Mouse (Mus musculus) hindbrain, postnatal 0 days (tissue): ENCODE results near the gene Cycs. TPM values are rescaled to one million over a fixed set of nuclear protein-coding genes. Genes with fewer than 3 reads are reported as not detected.

Experiments
- ATAC-seq: fragments of 200-750 bp; cut with Nextera tagmentation; 2 replicates; pipeline ENCODE4 v1.8.0; 2017; ENCODE audit warnings: mild to moderate bottlenecking, moderate TSS enrichment, moderate library complexity
- DNase-seq: peaks from one replicate; pipeline ENCODE4 v3.0.0-alpha.2; 2015; ENCODE audit warnings: low spot score
- H3K27ac ChIP-seq: fragments of 300-500 bp; sonication (generic); 2 replicates; pipeline ENCODE4 v1.5.1; 2014; ENCODE audit warnings: mild to moderate bottlenecking
- H3K27me3 ChIP-seq: fragments of 300-500 bp; sonication (generic); 2 replicates; pipeline ENCODE4 v1.6.1; 2014; ENCODE audit warnings: low read length, mixed read lengths; ENCODE audit not compliant: insufficient read depth
- H3K36me3 ChIP-seq: fragments of 300-500 bp; sonication (generic); 2 replicates; pipeline ENCODE4 v1.6.1; 2014; ENCODE audit warnings: low read length, mixed read lengths; ENCODE audit not compliant: insufficient read depth
- H3K4me1 ChIP-seq: fragments of 300-500 bp; sonication (generic); 2 replicates; pipeline ENCODE4 v1.6.1; 2014; ENCODE audit warnings: antibody characterized with exemption, low read length, mixed read lengths; ENCODE audit not compliant: insufficient read depth
- H3K4me2 ChIP-seq: fragments of 300-500 bp; sonication (generic); 2 replicates; pipeline ENCODE4 v1.6.1; 2014; ENCODE audit warnings: low read depth, mild to moderate bottlenecking, low read length, moderate library complexity, mixed read lengths
- H3K4me3 ChIP-seq: fragments of 300-500 bp; sonication (generic); 2 replicates; pipeline ENCODE4 v1.5.1; 2014; ENCODE audit warnings: low read length
- H3K9ac ChIP-seq: fragments of 300-500 bp; sonication (generic); replicated peaks from 2 replicates; pipeline ENCODE4 v1.6.1; 2014; ENCODE audit warnings: mild to moderate bottlenecking, low read length, moderate library complexity, mixed read lengths
- H3K9me3 ChIP-seq: fragments of 300-500 bp; sonication (generic); 2 replicates; pipeline ENCODE4 v1.6.1; 2016; ENCODE audit warnings: low read length, mixed read lengths
- CTCF ChIP-seq: IDR thresholded peaks from 2 replicates; pipeline ENCODE4 v1.5.1; 2016; ENCODE audit warnings: antibody characterized with exemption, control low read depth, low read depth
- WGBS: fragments of 180-500 bp; shearing (Covaris S2); extraction: QIAGEN DNeasy Blood & Tissue Kit; methylation state at CpG from one replicate; pipeline ENCODE4 v1.1.7; 2014; 5-methylcytosine and 5-hydroxymethylcytosine counted together
- polyA plus RNA-seq: library from polyadenylated mRNA; unstranded; fragments of >200 nt; fragmentation: Nextera tagmentation; extraction: Ambion mirVana; gene quantifications from 2 replicates; pipeline ENCODE4 v1.2.1, GENCODE M21; 2015
- total RNA-seq: library from RNA; depleted of rRNA; stranded (reverse); fragments of >200 nt; gene quantifications from 2 replicates; pipeline ENCODE4 v1.2.3, GENCODE M21; 2014

Gene Cycs
- total and polyA plus RNA-seq, 2 experiments from 2014 or later = 25.6 to 94.0 TPM

- DNase-seq = no peak
- no peak for ATAC-seq
Observed at GRCm38 (mm10) chr6:50590234-50590633, 23.9 kb upstream of the Cycs start.

DNA sequence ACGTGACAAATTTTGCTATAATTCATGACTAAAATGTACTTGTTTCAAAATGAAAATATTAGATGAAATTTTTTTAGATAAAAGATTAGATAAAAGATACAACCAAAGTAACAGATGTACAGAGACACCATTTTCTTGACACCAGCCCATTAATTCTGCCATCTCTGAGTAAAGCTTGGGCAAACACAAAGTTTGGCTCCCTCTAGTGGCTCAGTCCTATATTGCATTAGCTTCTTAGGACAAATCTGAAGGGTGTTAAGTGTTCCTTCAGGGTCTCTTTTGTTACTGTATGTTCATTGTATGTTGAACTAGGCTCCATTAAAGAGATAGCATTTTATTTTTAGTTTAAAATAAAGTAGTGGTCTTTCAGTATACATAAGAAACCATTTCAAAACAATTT is 21.9 kb upstream of the Cycs start:
- H3K4me2 ChIP-seq = no peak overlapping the region
- H3K27ac ChIP-seq = no peak overlapping the region
- no peaks in the 10 kb centered on the region for H3K27me3 ChIP-seq
- H3K9me3 ChIP-seq = no peaks in the 10 kb centered on the region
- TF ChIP-seq CTCF = peak; percentile 85
- H3K9ac ChIP-seq = no peak overlapping the region
- H3K4me1 ChIP-seq = no peaks in the 10 kb centered on the region
- H3K36me3 ChIP-seq = no peaks in the 10 kb centered on the region
- DNase-seq (peak; percentile 87), ATAC-seq (no peak)
- H3K4me3 ChIP-seq = no peak overlapping the region
- WGBS = 89% methylated on average over 1 of the region's 1 CpGs

More at GRCm38 (mm10) chr6:50590234-50590633, 23.9 kb upstream of the Cycs start:
- Histone ChIP-seq H3K27ac (no peak overlapping the region), H3K4me1 (no peaks in the 10 kb centered on the region), H3K4me3 (no peak overlapping the region), H3K4me2 (no peak overlapping the region), H3K9ac (no peak overlapping the region), H3K36me3 (no peaks in the 10 kb centered on the region), H3K27me3 (no peaks in the 10 kb centered on the region), H3K9me3 (no peaks in the 10 kb centered on the region)
- WGBS = 93% methylated on average over 3 of the region's 3 CpGs
- TF ChIP-seq CTCF = no peak

GRCm38 (mm10) chr6:50587412-50587811 is 21.1 kb upstream of the Cycs start:
- Histone ChIP-seq H3K9ac (no peak overlapping the region), H3K4me1 (no peaks in the 10 kb centered on the region), H3K36me3 (no peaks in the 10 kb centered on the region), H3K4me3 (no peak overlapping the region), H3K27me3 (no peaks in the 10 kb centered on the region), H3K4me2 (no peak overlapping the region), H3K9me3 (no peaks in the 10 kb centered on the region), H3K27ac (no peak overlapping the region)
- TF ChIP-seq CTCF = no peak
- ATAC-seq (no peak), DNase-seq (no peak)
- 91% methylated on average over 2 of the region's 2 CpGs for WGBS

DNA sequence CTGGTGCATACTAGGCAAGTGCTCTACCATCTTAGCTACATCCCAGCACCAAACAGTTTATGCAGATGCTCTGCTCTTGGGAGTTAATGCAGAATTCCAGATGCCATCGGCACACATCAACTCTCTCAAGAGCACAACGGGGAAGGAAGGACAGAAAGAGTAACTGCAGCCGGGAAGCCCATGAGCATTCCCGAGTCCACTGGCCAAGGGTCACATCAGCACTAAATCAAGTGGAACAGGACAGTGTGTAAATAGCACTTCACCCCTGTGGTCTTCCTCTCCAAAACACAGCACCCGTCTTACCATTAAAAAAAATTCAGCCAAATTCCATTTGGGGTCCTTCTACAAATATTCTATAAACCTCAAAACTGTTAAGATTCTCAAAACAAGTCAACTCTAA is 20.0 kb upstream of the Cycs start:
- ATAC-seq (no peak), DNase-seq (no peak)
- Histone ChIP-seq H3K36me3 (no peaks in the 10 kb centered on the region), H3K9me3 (no peaks in the 10 kb centered on the region), H3K4me2 (no peak overlapping the region), H3K27ac (no peak overlapping the region), H3K9ac (no peak overlapping the region), H3K27me3 (no peaks in the 10 kb centered on the region), H3K4me1 (no peaks in the 10 kb centered on the region), H3K4me3 (no peak overlapping the region)
- no peak for TF ChIP-seq CTCF
- 89% methylated on average over 5 of the region's 5 CpGs for WGBS

DNA sequence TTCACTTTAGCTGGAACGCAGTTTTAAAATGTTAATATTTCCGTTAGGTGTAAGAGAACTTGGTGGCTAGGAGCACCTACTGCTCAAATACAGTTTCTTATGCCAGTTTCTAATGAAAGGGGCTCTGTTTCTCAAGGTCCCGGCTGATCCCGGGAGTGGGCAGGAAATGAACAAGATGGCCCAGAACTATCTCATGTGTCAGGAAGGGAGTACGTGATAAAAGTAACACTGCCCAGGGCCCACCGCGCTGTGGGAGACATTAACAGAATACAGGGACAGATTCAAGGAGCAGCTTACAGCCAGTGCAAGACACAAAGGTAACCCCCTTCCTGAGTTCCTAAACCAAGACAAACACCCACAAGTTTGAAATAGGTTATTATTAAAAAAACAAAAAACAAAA is 19.4 kb upstream of the Cycs start:
- Histone ChIP-seq H3K4me1 (no peaks in the 10 kb centered on the region), H3K27me3 (no peaks in the 10 kb centered on the region), H3K9ac (no peak overlapping the region), H3K4me3 (no peak overlapping the region), H3K27ac (no peak overlapping the region), H3K9me3 (no peaks in the 10 kb centered on the region), H3K36me3 (no peaks in the 10 kb centered on the region), H3K4me2 (no peak overlapping the region)
- no peak for TF ChIP-seq CTCF
- ATAC-seq (no peak), DNase-seq (no peak)
- WGBS = 85% methylated on average over 7 of the region's 7 CpGs

GRCm38 (mm10) chr6:50571661-50572060 is 5.3 kb upstream of the Cycs start:
- H3K4me1 ChIP-seq = 0 out of 2 replicates have a peak, but pooled peaks cover 3% of the 10 kb centered on the region
- DNase-seq = peak; percentile 27
- no peaks in the 10 kb centered on the region for H3K9me3 ChIP-seq
- no peaks in the 10 kb centered on the region for H3K27me3 ChIP-seq
- TF ChIP-seq CTCF = no peak
- H3K9ac ChIP-seq = no peak overlapping the region
- H3K4me3 ChIP-seq = no peak overlapping the region
- no peak overlapping the region for H3K27ac ChIP-seq
- no peak overlapping the region for H3K4me2 ChIP-seq
- no peaks in the 10 kb centered on the region for H3K36me3 ChIP-seq
- ATAC-seq = no peak
- 66% methylated on average over 1 of the region's 1 CpGs for WGBS

DNA sequence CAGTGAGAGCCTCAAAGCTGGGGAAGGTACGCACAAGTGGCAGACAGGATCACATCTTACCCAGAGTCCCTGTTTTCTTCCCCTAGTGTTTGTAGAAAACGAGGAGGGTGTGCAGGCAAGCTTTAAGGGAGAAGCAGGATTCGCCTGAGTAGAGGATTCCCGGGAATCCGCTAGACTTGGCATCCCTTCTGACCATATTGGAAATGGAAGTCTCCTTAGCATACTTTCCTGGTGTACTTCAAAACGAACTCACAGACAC is 588 bp upstream of the Cycs start:
- no peak for TF ChIP-seq CTCF
- DNase-seq = no peak

GRCm38 (mm10) chr6:50563651-50564050 is 2.7 kb downstream of the Cycs start:
- Histone ChIP-seq H3K4me1 (0 out of 2 replicates have a peak, but pooled peaks cover 3% of the 10 kb centered on the region), H3K27me3 (no peaks in the 10 kb centered on the region), H3K4me3 (no peak overlapping the region), H3K27ac (no peak overlapping the region), H3K9me3 (no peaks in the 10 kb centered on the region), H3K36me3 (0 out of 2 replicates have a peak, but pooled peaks cover 14% of the 10 kb centered on the region), H3K4me2 (no peak overlapping the region), H3K9ac (no peak overlapping the region)
- no peak for ATAC-seq
- DNase-seq = no peak
- WGBS = 96% methylated on average over 3 of the region's 3 CpGs
- TF ChIP-seq CTCF = no peak

More for the DNA sequence above, 588 bp upstream of the Cycs start:
- Histone ChIP-seq H3K9me3 (no peaks in the 10 kb centered on the region), H3K4me2 (peak overlapping the region; percentile 72), H3K9ac (peak overlapping the region; percentile 90), H3K4me3 (peak overlapping the region; percentile 85), H3K36me3 (0 out of 2 replicates have a peak, but pooled peaks cover 14% of the 10 kb centered on the region), H3K27ac (peak overlapping the region; percentile 93), H3K4me1 (0 out of 2 replicates have a peak, but pooled peaks cover 3% of the 10 kb centered on the region), H3K27me3 (no peaks in the 10 kb centered on the region)
- 7% methylated on average over 6 of the region's 6 CpGs for WGBS
- no peak for ATAC-seq
